Mouse (Mus musculus): ENCODE measurements around the gene Pold4. TPM values are rescaled to one million over a fixed set of nuclear protein-coding genes. Genes with fewer than 3 reads are reported as not detected.
"Not testable (repeated sequence)": the region's sequence is repeated elsewhere in the genome, so short reads cannot be mapped to it uniquely, and the experiment has no call there.

Pold4 gene
- polyA plus RNA-seq, 1 experiment, result 82.1 TPM

DNA sequence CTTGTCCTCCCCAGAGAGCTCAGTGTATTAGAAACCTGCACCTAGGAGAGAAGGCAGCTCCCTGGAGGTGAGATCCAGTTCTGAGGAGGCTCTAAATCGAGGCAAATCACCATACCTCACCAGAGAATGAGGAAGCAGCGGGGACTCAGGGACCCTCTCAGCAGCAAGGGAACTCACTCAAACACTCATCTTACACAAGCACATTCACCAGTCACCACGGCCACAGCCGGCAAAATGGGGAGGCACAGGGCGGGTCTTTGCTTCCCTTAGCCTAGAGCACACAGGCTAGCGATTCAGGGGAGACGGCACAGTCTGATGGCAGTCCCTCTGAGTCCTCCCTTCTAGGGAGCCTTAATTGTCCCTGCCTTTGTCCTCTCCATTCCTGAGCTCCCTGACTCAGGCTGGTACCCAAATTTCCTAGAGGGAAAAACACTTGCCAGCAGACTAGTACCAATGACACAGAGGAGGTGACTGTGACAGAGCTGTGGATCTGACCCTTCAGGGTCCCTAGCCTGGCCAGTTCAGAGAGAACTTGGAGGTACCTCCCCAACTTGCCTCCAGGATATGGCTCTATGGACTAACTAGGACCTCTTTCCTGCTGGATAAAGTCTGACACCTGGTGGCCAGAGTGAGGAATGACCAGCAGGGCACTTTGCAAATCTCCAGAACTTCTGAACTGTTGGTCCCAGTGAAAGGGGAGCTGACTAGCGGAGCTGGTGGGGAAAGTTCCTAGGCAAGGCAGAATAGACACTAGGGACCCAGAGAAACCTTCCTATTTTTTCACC is 3.6 kb upstream of the Pold4 start:
- no peak for DNase-seq (ENCODE audit: low spot score)

DNA sequence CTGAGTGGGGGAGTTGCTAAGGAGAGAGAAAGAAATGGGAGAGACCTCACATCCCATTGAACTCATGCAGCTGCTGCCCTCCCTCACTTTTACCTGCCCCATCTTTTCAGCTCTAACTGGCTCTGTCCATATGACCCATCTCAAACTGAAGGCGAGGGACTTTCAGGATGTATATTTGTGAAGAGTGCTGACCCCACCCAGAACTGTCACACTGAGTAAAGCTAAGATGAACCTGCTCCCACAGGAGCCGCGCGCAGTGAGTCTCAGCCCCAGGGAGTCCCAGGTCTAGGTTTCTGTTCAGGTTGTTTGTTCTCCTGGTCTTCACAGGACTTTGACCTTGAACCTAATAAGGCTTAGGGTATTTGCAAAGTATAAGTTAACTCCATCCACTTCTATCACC is 2.8 kb upstream of the Pold4 start:
- no peak for DNase-seq (ENCODE audit: low spot score)

DNA sequence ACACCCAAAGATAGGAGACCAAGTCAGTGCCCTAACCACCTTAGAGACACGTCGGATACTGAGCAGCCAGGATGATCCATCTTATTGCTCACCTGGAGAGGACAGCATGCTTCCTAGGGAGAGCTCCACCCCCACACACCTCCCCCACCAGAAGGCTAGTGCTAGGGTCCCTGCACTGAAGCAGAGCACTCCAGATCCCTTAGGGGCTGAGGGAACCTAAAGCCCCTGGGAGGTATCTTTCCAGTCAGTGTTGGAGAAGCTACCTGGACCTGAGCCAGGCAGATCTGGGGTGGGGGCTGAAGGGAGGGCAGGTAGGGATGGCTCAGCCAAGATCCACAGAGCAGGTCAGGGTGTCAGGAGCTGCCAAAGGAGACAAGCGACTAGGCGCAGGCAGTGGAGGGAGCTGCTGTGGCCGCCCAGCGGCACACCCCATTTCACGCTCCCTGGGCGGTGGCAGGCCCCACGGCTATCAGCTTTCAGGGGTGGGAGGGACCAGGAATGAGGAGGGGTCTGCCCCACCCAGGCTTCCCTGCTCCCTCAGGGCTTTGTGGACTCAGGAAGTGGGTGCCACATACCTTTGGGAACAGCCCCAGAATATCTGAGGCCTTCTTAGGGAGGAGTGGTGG is 2.1 kb upstream of the Pold4 start:
- no peak for DNase-seq (ENCODE audit: low spot score)

DNA sequence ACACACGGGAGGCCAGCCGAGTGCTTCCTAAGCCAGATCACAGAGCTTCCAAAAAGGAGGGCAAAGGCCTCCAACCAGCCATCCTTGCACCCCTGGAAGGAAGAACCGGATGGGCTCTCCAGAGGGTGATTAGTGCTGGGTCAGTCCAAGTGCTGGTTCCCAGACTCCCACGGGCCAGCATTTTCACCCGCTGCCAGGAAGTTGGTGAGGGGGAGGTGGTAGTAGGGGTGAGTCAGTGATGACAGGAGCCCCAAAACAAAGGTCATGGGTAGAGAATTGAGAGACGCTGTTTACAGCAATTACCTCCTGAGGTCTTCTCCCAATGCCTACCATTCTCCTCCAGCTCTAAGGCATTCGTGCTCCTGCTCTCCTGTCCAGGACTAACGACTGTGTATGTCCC is 1.3 kb upstream of the Pold4 start:
- DNase-seq (ENCODE audit: low spot score), result no peak

DNA sequence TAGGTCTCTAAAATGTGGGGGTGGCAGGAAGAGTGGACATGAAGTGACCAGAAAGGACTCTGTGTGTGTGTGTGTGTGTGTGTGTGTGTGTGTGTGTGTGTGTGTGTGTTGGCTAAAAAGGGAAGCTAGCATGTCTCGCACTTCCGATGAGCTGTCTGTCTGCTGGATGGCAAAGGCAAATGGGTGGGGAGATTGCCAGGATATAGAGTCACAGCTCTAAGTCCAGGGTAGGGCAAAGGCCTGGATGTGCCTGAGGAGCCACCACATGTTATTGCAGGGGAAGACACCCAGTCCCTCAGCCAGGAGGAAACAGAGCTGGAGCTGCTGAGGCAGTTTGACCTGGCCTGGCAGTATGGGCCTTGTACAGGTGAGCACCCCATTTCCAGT is 480 bp downstream of the Pold4 start:
- DNase-seq (ENCODE audit: low spot score), result no peak

DNA sequence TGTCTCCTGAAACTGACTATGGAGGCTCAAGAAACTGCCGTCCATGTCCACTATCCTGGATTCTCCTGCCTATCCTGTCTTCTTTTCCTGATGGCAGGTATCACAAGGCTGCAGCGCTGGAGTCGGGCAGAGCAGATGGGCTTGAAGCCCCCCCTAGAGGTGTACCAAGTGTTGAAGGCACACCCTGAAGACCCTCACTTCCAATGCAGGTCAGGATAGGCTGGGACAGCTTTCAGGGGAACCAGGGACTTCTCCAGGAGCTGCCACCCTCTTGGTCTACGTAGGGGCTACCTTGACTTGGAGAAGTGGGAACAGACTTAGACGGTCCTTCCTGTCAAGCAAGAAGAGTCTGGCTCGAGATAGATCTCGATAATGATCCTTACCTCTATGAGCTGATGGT is 952 bp downstream of the Pold4 start:
- DNase-seq (ENCODE audit: low spot score), result no peak

DNA sequence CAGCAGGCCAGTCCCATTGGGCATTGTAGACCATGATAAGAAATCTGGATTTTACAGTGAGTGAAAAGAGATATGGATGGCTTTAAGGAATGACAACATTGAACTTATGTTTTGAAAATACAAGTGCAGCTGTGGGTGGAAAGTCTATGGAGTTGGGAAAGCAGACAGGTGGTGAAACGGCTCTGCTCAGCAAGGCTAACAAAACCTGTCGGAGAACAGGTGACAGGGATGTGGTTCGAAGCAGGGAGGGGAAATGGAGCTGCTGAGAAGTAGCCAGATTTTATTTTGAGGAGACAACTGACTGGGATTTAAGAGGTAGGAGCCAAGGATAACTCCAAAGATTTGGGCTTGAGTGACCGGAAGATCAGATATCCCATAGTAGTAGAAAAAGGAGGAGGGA is 2.8 kb downstream of the Pold4 start:
- no peak for DNase-seq (ENCODE audit: low spot score)

DNA sequence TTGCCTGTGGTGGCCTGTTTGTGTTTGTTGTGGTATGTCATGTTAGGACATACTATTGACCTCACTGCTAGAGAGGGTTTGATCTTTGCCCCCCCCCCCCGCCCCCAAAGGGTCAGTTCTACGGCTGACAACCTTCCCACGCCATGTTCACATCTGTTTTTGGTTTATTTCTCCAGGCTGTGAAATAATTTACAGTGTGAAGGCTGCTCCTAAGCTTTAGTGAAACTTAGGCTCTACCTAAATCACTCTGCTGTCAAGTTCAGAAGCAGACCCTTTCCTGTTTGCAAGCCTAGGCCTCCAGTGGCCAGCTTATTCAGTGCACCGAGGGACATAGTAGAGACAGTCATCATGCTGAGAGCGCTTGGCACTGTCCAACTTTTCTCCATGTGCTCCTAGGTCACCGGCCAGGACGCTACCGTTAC is 8.6 kb downstream of the Pold4 start:
- DNase-seq (ENCODE audit: low spot score), result no peak

DNA sequence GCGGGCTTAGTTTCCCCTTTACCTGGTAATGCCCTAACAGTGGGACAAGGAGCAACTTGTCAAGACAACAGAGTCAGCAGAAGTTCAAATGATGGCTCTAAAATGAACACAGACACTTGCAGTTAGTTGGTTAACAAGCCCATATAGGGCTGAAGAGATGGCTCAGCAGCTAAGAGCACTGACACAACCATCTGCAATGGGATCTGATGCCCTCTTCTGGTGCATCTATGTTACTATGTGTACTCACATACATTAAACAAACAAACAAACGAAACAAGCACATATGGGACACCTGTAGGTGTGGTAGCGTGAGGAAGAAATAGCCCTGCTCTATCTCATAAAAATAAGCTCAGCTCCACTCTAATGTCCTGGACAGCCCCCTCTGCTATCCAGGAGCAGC is 10.7 kb downstream of the Pold4 start:
- no peak for DNase-seq (ENCODE audit: low spot score)

DNA sequence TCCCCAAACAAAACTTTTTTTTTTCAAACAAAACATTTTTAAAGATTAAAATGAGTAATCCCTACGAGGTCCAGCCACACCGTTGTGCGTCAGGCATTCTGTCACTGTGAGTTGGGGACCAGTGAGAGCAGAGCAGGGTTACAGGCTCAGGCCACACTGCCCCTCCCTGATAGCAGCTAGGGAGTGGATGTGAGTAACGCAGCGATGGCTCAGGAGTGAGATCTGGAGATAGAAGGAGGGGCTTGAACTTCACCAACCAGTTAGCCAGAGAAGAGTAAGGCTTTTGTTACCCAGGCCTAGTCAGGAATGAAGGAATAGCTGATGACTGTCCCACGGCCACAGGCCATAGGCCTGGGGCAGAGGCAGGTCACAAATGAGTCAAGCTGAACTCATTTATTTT is 13.1 kb downstream of the Pold4 start:
- no peak for DNase-seq (ENCODE audit: low spot score)

DNA sequence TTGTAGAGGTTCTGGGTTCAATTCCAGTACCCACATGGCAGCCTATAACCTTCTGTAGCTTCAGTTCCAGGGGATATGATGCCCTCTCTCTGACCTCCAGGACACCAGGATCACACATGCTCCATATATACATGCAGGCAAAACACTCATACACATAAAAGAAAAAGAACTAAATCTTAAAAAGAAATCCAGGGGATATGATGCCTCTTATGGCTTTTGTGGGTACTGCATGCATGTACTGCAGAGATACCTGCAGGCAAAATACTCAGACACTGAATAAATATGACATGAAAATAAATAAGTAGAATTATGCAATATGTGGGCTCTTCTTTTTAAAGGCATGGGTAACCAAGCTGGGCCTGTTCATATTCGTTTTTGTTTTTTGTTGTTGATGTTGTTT is 15.3 kb downstream of the Pold4 start:
- no peak for DNase-seq (ENCODE audit: low spot score)

DNA sequence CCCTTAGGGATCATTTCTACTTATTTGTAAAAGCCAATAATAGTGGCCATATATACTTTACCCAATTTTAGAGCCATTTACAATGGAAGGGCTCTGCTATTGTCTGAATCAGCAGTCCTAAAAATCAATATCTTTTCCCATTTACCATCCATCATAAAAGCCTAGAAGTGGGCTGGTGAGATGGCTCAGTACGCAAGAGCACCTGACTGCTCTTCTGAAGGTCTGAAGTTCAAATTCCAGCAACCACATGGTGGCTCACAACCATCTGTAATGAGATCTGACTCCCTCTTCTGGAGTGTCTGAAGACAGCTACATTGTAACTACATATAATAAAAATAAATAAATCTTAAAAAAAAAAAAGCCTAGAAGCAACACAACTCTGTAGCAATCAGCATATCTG is 17.0 kb downstream of the Pold4 start:
- DNase-seq (ENCODE audit: low spot score), result not testable (repeated sequence)

DNA sequence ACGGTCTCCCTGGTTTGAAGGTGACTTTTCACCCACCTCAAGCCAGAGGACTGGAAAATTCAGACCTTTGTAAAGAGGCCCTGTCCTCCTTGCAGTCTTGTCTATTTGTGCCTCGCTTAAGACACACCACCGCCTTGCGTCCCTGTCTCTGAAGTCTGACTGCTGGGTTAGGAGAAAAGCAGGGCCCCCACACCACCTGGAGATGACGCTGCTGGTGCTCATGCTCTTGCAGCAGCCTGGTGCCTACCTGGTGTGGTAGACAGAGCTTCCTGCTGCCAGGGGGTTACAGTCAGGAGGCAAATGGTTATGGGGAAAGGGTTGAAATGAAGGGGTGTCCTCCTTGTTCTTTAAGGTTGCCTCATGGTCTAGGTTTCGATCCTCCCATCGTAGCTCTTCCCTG is 22.5 kb downstream of the Pold4 start:
- DNase-seq (ENCODE audit: low spot score), result no peak

DNA sequence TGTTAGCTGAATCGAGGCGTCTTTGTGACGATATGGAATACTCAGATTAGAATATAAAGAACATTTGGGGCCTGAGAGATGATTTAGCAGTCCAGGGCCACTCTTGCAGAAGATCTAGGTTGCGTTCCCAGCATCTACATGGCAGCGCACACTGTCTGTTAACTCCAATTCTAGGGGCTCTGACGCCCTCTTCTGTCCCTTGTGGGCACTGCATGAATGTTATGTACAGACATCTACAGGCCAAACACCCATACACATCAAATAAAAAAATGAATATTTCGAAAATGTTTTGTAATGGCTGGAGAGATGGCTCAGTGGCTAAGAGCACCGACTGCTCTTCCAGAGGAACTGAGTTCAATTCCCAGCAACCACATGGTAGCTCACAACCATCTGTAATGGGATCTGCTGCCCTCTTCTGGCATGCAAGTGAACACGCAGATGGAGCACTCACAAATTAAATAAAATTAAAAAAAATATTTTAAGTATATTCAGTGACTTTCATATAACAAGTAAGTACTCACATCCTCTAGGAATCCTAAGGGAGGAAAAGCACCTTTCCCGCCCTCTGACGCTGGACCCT is 24.0 kb downstream of the Pold4 start:
- DNase-seq (ENCODE audit: low spot score), result no peak

DNA sequence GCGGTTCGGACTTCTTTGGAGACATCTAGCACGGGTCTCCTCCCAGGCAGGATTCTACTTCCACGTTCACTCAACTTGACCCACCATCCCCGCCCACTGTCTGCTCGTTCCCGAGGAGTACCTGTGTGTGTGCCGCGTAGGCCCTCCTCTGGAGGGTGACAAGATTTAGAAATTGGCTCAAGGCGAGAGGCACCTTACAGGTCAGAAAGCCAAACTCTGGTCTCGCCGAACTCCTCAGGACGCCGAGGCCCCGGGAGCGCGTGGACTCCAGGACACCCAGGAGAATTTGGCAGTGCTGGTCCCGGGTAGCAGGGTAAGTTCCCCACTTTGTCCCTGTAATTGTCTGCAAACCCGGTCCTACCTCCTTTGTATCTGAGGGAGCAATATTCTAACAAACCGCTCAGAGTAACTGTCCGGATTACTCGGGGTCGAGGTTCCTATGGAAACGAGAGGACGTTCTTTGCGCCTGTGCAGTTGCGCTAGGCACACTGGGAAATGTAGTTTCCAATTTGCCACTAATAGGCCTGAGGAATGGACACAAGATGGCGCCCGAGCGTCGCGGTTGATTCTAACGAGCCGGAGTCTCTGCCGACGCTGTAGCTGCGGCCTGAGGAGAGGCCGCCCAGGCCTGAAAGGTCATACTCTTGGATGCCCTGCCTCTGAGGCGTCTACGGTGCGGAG is 25.7 kb downstream of the Pold4 start:
- peak; percentile 74 for DNase-seq (ENCODE audit: low spot score)

DNA sequence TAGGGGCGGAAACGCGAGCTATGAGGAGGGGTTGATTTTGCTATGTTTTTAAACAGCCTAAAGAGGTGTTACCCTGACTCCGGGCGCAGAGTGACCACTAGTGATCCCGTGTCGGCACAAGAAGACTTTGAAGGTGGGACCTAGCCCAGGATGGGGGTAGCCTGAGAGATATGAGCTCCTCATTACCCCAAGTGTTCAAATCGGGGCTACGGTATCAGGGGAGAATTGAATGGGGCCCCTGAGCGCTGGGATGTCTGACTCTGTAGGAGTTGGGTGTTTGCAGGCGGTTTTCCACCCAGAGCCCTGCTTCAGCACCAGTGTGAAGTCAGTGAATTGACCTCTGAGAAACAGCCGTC is 26.2 kb downstream of the Pold4 start:
- DNase-seq (ENCODE audit: low spot score), result no peak

DNA sequence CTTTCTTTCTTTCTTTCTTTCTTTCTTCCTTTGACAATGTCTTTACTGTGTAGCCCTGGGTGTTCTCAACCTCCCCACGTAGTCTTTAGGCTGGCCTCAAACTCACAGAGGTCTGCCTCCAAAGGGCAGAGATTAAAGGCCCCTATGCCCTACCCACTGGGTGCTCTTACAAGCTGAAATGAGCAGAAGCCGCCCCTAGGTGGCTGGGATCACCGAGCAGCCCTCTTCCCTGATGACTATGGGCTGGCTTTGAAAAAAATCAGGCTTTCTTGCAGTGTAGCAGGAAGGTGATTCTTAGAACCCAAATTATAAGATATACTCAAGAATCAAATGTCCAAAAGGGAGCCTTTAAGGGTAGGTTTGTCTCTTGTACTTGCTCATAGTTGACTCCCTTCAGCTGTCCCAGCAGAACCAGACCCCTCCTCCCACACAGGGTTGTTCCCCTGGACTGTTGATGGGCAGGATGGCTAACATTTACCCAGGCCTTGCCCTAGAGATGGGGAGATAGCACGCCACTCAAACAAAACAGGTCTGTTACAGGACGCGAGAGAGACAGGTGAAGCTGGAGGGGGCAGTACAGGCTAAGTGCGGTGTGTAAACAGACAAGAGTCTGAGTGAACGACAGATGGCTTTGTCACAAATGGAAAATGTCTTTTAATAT is 29.5 kb downstream of the Pold4 start:
- no peak for DNase-seq (ENCODE audit: low spot score)

DNA sequence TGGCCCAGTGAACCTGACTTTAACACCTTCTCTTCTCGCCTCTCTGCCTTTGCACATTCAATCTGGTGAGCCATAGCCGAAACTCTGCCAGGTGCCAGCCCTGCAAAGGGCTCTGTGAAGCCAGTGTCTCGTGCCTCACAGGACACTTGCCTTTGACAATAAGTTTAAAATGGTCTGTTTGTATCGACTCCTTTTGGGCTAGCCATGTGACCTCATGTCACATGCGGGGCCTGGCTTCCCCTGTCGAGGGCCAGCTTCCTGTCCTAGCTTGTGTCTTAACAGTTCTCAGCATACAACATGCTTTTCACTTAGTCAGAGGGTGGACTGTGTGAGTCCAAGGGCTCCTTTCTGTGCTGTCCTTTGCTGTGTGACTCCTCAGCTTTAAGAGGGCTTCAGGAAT is 31.1 kb downstream of the Pold4 start:
- no peak for DNase-seq (ENCODE audit: low spot score)

DNA sequence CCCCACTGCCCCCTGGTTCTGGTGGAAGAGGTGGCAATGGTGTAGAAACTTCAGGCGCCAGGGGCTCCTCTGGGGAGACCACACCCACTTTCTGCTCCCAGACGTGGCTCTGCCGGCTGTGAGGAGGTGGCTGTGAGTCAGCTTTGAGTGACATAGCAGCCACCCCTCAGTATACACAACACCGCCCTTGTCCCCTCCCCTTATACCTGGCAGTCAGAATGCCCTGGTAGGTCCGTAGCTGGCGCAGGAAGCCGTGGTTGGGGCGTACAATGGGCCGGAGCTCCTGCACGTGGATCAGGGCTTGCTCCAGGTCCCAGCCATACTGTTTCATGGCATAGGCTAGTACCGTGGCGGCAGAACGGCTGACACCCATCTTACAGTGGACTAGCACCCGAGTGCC is 32.0 kb downstream of the Pold4 start:
- no peak for DNase-seq (ENCODE audit: low spot score)

DNA sequence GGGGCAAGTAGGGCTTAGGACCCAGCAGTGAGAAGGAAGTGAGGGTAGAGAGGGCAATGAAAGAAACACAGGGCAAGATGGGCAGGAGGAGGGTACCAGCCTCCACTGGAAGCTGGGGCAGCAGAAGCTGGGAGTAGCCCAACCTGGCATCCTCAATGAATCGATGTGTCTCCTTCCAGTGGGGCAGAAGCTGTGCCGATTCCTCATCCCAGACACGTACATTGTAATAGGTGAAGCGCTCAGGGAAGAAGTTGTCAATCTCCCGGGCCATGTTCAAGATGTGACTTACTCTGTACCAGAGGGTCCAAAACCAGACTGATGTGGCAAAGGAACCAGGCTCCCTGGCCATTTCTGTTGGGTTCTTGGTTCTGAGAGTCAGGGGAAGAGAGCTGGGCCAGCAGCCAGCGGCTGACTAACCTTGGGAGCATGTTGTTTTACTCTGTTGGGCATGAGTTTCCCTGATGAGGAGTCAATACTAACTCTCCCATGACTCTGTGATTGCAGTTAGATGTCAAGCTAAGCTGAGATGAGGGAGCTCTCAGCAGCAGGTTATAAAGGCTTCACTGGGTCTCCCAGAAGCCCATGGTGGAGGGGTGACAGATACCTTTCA is 32.6 kb downstream of the Pold4 start:
- DNase-seq (ENCODE audit: low spot score), result no peak

DNA sequence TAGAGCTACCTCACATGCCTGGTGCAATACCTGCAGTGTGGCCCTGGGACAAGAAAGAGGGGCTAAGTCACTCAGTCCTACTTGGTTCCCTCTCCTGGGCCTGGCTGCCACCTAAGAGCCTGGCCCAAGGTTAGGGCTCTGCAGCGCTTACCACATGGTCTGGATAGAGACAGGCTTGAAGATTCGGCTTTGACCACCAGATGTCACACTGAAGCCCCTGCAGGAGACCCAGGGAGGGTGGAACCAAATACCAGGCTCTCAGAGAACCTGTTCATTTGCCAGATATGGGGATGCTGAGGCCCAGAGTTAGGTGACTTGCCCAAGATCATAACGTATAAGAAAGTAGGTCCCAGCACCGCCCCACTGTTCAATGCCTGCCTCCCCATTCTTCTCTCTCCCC is 34.3 kb downstream of the Pold4 start:
- no peak for DNase-seq (ENCODE audit: low spot score)

Data from urinary bladder, adult 2 months (tissue).